Mouse (Mus musculus): ENCODE data around the gene Cflar. TPM values are rescaled to one million over a fixed set of nuclear protein-coding genes. Genes with fewer than 3 reads are reported as not detected.

Gene Cflar
- total and polyA plus RNA-seq, 3 experiments, result 35.7 to 81.1 (median 49.2) TPM

- peak; percentile 87 for TF ChIP-seq ELF1 (IDR thresholded peaks at IDR 0.05; ENCODE audit: low read depth, low read length)
- TF ChIP-seq MAFK (IDR thresholded peaks at IDR 0.05; ENCODE audit: insufficient replicate concordance, low read length), result no peak
These were observed 91.3 kb downstream of the Cflar start (continued) for GRCm38 (mm10) chr1:58802322-58803273.

GRCm38 (mm10) chr1:58803531-58803930 is 92.2 kb downstream of the Cflar start:
- Histone ChIP-seq H3K27ac (ENCODE audit: insufficient read depth, low read depth) (peak overlapping the region; percentile 74; the same call in 1 of the 2 replicates), H3K36me3 (replicated peaks in 1 of 2; ENCODE audit: control insufficient read depth in 1 of 2, insufficient read depth in 1 of 2, low read length in 1 of 2) (peaks cover 18 to 43% of the 10 kb centered on the region in 2 experiments), H3K9ac (ENCODE audit: insufficient read depth, low read depth) (peak overlapping the region; percentile 96), H3K79me2 (replicated peaks; ENCODE audit: control insufficient read depth, extremely low read depth, insufficient read depth, poor library complexity, severe bottlenecking) (peaks cover 50% of the 10 kb centered on the region), H3K4me2 (ENCODE audit: insufficient read depth, low read depth, poor library complexity, severe bottlenecking) (peak overlapping the region; percentile 99), H3K27me3 (replicated peaks) (no peaks in the 10 kb centered on the region), H3K4me3 (replicated peaks in 1 of 3; ENCODE audit: low read depth in 2 of 3, low read length in 2 of 3, poor library complexity in 1 of 3) (peak overlapping the region; percentile 59 to 72 (median 69)), H3K9me3 (replicated peaks; ENCODE audit: low read length) (peaks cover 6% of the 10 kb centered on the region), H3K4me1 (ENCODE audit: control insufficient read depth in 1 of 2, insufficient read depth in 2 of 2) (peaks cover 7 to 16% of the 10 kb centered on the region in 2 experiments)
- dilution Hi-C loops (cut with MboI; ENCODE audit: extremely low pct_ligation_motif_present, extremely low pct_unique_long_range_greater_than_20kb, low sequenced_read_pairs) (no loop called here), in situ Hi-C loops (cut with MboI; ENCODE audit: low pct_ligation_motif_present, low pct_unique_long_range_greater_than_20kb, low sequenced_read_pairs) (loop anchor here (10.0 kb wide), 1 partner anchor 91 kb away; no protein-coding TSS in a partner anchor)
- peak; percentile 44 for DNase-seq (ENCODE audit: extremely low read depth)
- TF ChIP-seq CHD2 (IDR thresholded peaks at IDR 0.05; ENCODE audit: low read length) (no peak), CTCF (conservative IDR thresholded peaks at IDR 0.05 in 1 of 2, IDR thresholded peaks at IDR 0.05 in 1 of 2; ENCODE audit: low read depth in 2 of 2, low read length in 2 of 2) (0 out of 4 replicates have a peak, but pooled peaks of 1 of the 2 experiments have one; percentile 5)

- in situ Hi-C loops (cut with MboI; ENCODE audit: low pct_ligation_motif_present, low pct_unique_long_range_greater_than_20kb, low sequenced_read_pairs) (loop anchor here (10.0 kb wide), 1 partner anchor 88 kb away; no protein-coding TSS in a partner anchor), dilution Hi-C loops (cut with MboI; ENCODE audit: extremely low pct_ligation_motif_present, extremely low pct_unique_long_range_greater_than_20kb, low sequenced_read_pairs) (no loop called here)
- H3K4me2 ChIP-seq (ENCODE audit: insufficient read depth, low read depth, poor library complexity, severe bottlenecking), result no peak overlapping the region
- no peak overlapping the region for H3K9ac ChIP-seq (ENCODE audit: insufficient read depth, low read depth)
- peaks cover 7 to 15% of the 10 kb centered on the region in 2 experiments for H3K4me1 ChIP-seq (ENCODE audit: control insufficient read depth in 1 of 2, insufficient read depth in 2 of 2)
- H3K27me3 ChIP-seq (replicated peaks), result no peaks in the 10 kb centered on the region
- H3K9me3 ChIP-seq (replicated peaks; ENCODE audit: low read length), result peaks cover 7% of the 10 kb centered on the region
- DNase-seq (ENCODE audit: extremely low read depth), result no peak
- H3K36me3 ChIP-seq (replicated peaks in 1 of 2; ENCODE audit: control insufficient read depth in 1 of 2, insufficient read depth in 1 of 2, low read length in 1 of 2), result peaks cover 9 to 30% of the 10 kb centered on the region in 2 experiments
- TF ChIP-seq JUN (IDR thresholded peaks at IDR 0.05; ENCODE audit: insufficient read depth, low read depth, low read length) (no peak), SIN3A (IDR thresholded peaks at IDR 0.05; ENCODE audit: low read length) (no peak), GABPA (IDR thresholded peaks at IDR 0.05; ENCODE audit: insufficient replicate concordance, low read depth, low read length) (no peak), MEF2A (IDR thresholded peaks at IDR 0.05; ENCODE audit: borderline replicate concordance, low read depth, low read length) (no peak), PAX5 (IDR thresholded peaks at IDR 0.05; ENCODE audit: low read length) (no peak), JUND (conservative IDR thresholded peaks at IDR 0.05; ENCODE audit: low read depth, low read length) (no peak), IRF4 (IDR thresholded peaks at IDR 0.05; ENCODE audit: low read depth, low read length) (no peak), ZMIZ1 (IDR thresholded peaks at IDR 0.05; ENCODE audit: low read depth, low read length) (no peak), BHLHE40 (IDR thresholded peaks at IDR 0.05; ENCODE audit: low read depth, low read length) (no peak)
- no peak overlapping the region for H3K27ac ChIP-seq (ENCODE audit: insufficient read depth, low read depth)
- peaks cover 44% of the 10 kb centered on the region for H3K79me2 ChIP-seq (replicated peaks; ENCODE audit: control insufficient read depth, extremely low read depth, insufficient read depth, poor library complexity, severe bottlenecking)
- H3K4me3 ChIP-seq (replicated peaks in 1 of 3; ENCODE audit: low read depth in 2 of 3, low read length in 2 of 3, poor library complexity in 1 of 3), result no peak overlapping the region
These were observed 95.3 kb downstream of the Cflar start for GRCm38 (mm10) chr1:58806651-58807050.

Other genes starting within 250 kb of the Cflar start
- 48.6 and 62.7 TPM in 2 replicates for gene Orc2, start 206.4 kb upstream of the Cflar start, total RNA-seq (2012; rRNA removed)
- gene Orc2, start 206.4 kb upstream of the Cflar start, total RNA-seq (2014; rRNA removed), result 151 and 176 TPM in 2 replicates
- 99.1 and 104 TPM in 2 replicates for gene Orc2, start 206.4 kb upstream of the Cflar start, polyA plus RNA-seq (2012; ENCODE audit: insufficient read length, low read depth)
- 3.6 and 4.7 TPM in 2 replicates for gene Fam126b, start 125.2 kb upstream of the Cflar start, total RNA-seq (2012; rRNA removed)
- gene Fam126b, start 125.2 kb upstream of the Cflar start, total RNA-seq (2014; rRNA removed), result 5.5 and 6.2 TPM in 2 replicates
- gene Fam126b, start 125.2 kb upstream of the Cflar start, polyA plus RNA-seq (2012; ENCODE audit: insufficient read length, low read depth), result 4.4 and 4.6 TPM in 2 replicates
- 139 and 145 TPM in 2 replicates for gene Ndufb3, start 125.1 kb upstream of the Cflar start, total RNA-seq (2012; rRNA removed)
- 184 and 210 TPM in 2 replicates for gene Ndufb3, start 125.1 kb upstream of the Cflar start, total RNA-seq (2014; rRNA removed)
- gene Ndufb3, start 125.1 kb upstream of the Cflar start, polyA plus RNA-seq (2012; ENCODE audit: insufficient read length, low read depth), result 62.9 and 89.6 TPM in 2 replicates
- not detected in 2 replicates for gene Als2cr12, start 15.5 kb upstream of the Cflar start, total RNA-seq (2012; rRNA removed)
- not detected in 2 replicates for gene Als2cr12, start 15.5 kb upstream of the Cflar start, total RNA-seq (2014; rRNA removed)
- 0.22 and 0.33 TPM in 2 replicates for gene Als2cr12, start 15.5 kb upstream of the Cflar start, polyA plus RNA-seq (2012; ENCODE audit: insufficient read length, low read depth)
- gene Casp8, start 83.9 kb downstream of the Cflar start, total RNA-seq (2012; rRNA removed), result 36.2 and 42.6 TPM in 2 replicates
- gene Casp8, start 83.9 kb downstream of the Cflar start, total RNA-seq (2014; rRNA removed), result 59.3 and 69.9 TPM in 2 replicates
- 53.3 and 64.9 TPM in 2 replicates for gene Casp8, start 83.9 kb downstream of the Cflar start, polyA plus RNA-seq (2012; ENCODE audit: insufficient read length, low read depth)

Measured in CH12.LX (cell line).